Mouse (Mus musculus) urinary bladder, adult 2 months (tissue): ENCODE measurements around the gene Pm20d1. TPM values are rescaled to one million over a fixed set of nuclear protein-coding genes. Genes with fewer than 3 reads are reported as not detected.

Source experiments
- DNase-seq: peaks from one replicate; pipeline ENCODE4 v3.0.0; 2022; ENCODE audit warnings: low spot score
- polyA plus RNA-seq: library from polyadenylated mRNA; depleted of rRNA; stranded (reverse); fragments of >200 nt; gene quantifications from 2 replicates; pipeline ENCODE4 v1.2.3, GENCODE M21; 2012; rRNA removed

Pm20d1 gene
- 6.5 TPM in 2 replicates for polyA plus RNA-seq

GRCm38 (mm10) chr1:131797202-131797909 lies at the start of gene Pm20d1:
Pm20d1 (plus strand) TSS chr1:131797381.
- peak; percentile 60 for DNase-seq

GRCm38 (mm10) chr1:131747761-131748160 lies 49.4 kb upstream of the Pm20d1 start:
- no peak for DNase-seq

- DNase-seq, result no peak
These were observed 48.5 kb upstream of the Pm20d1 start for GRCm38 (mm10) chr1:131748636-131749035.

GRCm38 (mm10) chr1:131749706-131750545 lies 47.3 kb upstream of the Pm20d1 start:
- DNase-seq, result no peak

- DNase-seq, result no peak
These were observed 45.8 kb upstream of the Pm20d1 start for GRCm38 (mm10) chr1:131751181-131751890.

GRCm38 (mm10) chr1:131751891-131752311 lies 45.3 kb upstream of the Pm20d1 start:
- DNase-seq, result no peak

GRCm38 (mm10) chr1:131754212-131754829 lies 42.9 kb upstream of the Pm20d1 start:
- no peak for DNase-seq

- DNase-seq, result no peak
These were observed 42.3 kb upstream of the Pm20d1 start for GRCm38 (mm10) chr1:131754916-131755315.

- no peak for DNase-seq
These were observed 40.0 kb upstream of the Pm20d1 start for GRCm38 (mm10) chr1:131757211-131757610.

GRCm38 (mm10) chr1:131758796-131759195 lies 38.4 kb upstream of the Pm20d1 start:
- DNase-seq, result no peak

- no peak for DNase-seq
These were observed 37.3 kb upstream of the Pm20d1 start for GRCm38 (mm10) chr1:131759667-131760427.

- no peak for DNase-seq
These were observed 36.8 kb upstream of the Pm20d1 start for GRCm38 (mm10) chr1:131760428-131760820.

- no peak for DNase-seq
These were observed 35.9 kb upstream of the Pm20d1 start for GRCm38 (mm10) chr1:131761079-131761831.

GRCm38 (mm10) chr1:131763683-131764082 lies 33.5 kb upstream of the Pm20d1 start:
- DNase-seq, result no peak

GRCm38 (mm10) chr1:131764581-131765338 lies 32.4 kb upstream of the Pm20d1 start:
- no peak for DNase-seq

- peak; percentile 63 for DNase-seq
These were observed 31.7 kb upstream of the Pm20d1 start for GRCm38 (mm10) chr1:131765357-131766001.

GRCm38 (mm10) chr1:131769296-131769695 lies 27.9 kb upstream of the Pm20d1 start:
- DNase-seq, result no peak

- no peak for DNase-seq
These were observed 26.5 kb upstream of the Pm20d1 start for GRCm38 (mm10) chr1:131770656-131771055.

- no peak for DNase-seq
These were observed 25.7 kb upstream of the Pm20d1 start for GRCm38 (mm10) chr1:131771440-131771839.
